Mouse (Mus musculus): ENCODE data around the gene Ccdc113.

The Ccdc113 gene

DNA sequence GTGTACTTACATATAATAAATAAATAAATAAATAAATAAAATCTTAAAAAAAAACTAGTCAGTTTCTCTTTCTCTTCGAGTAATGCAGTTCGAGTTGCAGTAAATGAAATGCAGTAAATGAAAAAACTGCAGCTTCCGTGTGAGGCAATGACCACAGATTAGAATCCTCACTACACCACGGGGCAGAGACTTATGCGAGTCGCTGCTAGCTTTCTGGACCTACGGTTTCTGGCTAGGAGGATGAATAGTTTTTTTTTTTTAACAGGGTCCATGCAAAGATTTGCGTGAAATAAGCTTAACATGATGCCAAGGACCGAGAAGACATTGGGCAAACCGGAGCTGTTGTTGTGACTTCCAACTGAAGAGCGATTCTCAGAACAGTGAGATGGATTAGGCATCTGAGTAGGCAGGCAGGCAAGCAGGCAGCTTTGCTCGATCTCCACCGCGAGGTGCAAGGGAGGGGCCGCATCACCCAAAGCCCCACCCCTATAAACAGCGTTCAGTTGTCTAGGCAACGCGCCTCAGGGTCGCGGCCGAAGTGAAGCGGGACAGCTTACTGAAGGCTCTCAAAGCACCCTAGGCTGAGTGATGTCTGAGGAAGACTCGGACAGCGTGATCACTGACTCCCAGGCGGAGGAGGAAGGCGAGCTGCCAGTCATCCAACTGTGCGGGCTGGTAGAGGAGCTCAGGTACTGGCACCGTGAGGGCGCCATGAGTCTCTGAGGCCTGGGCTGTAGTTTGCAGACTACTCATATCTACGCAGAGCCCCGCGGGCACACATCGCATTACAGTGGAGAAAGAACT lies at the start of gene Ccdc113:
Gene Ccdc113, plus strand, starts transcription at position 502 of the 804 bp plus-strand sequence.
- 4% methylated on average over 33 of the region's 33 CpGs for WGBS

DNA sequence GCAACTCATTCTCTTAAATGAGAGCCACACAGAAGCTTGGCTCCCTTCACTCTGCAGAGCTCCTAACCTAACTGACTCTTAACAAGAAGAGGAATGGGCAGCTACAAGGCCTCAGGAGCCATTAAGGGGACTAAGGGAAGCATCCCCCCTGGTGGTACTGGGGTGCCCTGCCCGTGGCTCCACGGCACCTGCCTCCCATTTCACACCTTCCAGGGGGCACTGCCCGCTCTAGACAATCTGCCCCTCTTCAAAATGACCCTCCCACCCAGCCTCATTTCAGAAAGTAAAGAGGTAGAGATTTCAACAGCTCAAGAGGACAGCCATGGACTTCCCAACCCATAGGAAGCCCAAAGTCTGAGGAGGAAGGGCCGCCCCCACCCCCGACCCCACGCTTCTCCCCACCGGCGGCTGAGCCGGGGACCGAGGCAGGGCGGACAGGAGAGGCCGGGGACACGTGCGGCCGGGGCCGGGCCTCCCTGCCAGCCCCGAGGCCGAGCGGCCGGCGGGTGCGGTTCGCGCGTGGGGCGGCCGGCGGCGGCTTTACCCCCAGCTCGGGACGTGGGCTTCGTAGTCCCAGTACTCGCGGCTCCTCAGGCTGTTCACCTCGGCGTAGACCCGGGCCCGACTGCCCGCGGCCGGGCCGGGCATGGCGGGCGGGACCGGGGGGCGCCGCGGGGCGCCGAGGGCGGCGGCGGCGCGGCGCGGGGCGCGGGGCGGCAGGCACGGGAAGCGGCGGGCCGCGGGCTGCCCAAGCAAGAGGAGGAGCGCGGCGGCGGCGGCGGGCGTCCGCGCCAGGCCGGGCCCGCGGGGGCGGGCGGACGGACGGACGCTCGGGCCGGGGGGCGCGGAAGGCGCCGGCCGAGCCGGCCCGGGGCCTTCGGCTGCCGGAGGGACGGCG lies 45.8 kb upstream of the Ccdc113 start:
- 2% methylated on average over 50 of the region's 95 CpGs for WGBS

DNA sequence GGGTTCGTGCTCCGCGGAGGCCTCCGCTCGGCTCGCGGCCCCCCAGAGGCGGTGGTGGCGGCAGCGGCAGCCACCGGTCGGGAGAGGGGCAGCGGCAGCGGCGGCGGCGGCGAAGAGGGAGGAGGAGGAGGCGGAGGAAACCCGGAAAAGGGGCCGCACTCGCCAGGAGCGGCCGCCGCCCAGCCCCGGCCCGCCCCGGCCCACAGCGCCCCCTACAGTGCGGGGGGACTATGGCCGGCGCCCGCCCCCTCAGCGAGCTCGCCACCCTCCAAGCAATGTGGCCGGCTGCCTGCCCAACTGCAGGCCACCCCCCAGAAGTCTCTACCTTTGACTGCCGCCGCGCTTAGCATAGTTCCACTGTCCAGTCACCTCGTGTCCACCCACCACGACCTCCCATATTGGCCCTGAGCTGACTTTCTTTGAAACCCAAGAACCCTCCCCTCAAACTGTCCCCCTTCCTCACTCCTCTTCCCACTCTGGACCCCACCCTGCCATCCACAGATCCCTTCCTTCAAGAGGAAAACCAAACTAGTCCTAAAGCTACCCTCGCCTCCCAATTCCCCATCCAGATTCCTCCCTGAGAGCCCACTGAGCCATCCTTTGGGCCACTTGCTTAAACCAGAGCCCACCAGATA lies 45.1 kb upstream of the Ccdc113 start:
- WGBS: 3% methylated on average over 23 of the region's 42 CpGs

DNA sequence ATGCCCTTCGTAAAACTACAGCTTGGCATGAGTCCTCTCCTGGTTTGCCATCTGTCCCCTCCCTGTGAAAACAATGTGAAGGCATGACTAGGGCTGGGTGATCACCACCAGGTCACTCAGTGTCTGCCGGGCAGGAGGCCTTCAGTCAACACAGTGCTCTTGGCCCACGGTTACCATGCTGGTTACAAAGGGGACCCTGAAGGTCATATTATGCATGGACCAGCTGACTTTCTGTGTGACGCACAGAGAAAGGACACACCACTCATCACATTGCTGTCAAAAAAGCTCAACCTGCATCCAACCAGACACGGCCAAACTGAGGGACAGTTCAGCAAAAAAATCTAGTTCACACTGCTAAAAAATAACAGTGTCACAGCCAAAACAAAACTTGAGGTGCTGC lies 43.9 kb upstream of the Ccdc113 start, which contains the start of gene Csnk2a2:
Gene Csnk2a2, minus strand, starts transcription at position 34 of the 400 bp plus-strand sequence.
- 90% methylated on average over 5 of the region's 5 CpGs for WGBS

DNA sequence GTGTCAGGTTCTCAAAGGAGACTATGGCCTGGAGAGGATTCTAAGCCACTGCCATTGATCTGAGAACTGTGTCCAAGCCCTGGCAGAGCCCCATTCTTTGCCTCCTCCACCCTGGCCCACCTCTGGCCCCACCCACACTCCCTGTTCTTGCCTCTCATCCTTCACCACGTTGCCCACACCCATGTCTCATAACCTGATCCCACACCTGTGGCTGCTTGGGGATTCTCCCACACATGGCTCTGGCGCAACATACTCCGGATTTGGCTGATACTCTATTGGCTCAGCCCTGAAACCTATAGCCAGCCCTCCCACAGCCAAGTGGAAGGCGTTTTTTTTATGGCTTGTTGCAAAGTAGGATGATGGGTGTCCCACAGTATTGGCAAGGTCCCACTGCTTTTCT lies 41.8 kb upstream of the Ccdc113 start:
- WGBS: 45% methylated on average over 4 of the region's 4 CpGs

DNA sequence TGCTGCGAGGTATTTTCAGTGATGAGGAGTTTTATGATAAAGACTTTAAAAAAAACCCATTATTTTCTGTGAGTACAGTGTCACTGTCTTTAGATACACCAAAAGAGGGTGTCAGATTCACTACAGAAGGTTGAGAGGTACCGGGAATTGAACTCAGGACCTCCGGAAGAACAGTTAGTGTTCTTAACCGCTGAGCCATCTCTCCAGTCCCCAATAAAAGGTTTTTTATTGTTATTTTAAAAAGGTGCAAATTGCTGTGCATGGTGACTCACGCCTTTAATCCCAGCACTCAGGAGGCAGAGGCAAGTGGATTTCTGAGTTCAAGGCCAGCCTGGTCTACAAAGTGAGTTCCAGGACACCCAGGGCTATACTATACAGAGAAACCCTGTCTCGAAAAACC lies 38.4 kb upstream of the Ccdc113 start:
- 91% methylated on average over 6 of the region's 6 CpGs for WGBS

DNA sequence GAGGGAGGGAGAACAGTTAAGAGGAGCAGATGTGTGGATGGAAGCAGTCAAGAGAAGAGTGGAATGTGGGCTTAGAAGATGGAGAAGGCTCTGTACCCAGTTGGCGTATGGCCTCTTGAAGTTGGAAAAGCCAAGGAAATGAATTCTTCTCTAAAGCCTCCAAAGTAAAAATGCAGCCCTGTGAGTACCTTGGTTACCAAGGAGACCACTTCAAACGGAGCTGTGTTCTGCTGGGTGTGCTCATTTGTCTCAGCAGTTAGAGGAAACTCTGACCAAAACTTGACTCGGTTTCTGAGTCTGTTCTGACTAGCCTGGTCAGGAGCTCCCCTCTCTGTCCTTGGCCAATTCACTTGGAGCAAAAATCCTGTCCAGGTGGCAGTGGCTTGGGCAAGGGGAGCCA lies 37.5 kb upstream of the Ccdc113 start:
- WGBS: 16% methylated on average over 3 of the region's 3 CpGs

DNA sequence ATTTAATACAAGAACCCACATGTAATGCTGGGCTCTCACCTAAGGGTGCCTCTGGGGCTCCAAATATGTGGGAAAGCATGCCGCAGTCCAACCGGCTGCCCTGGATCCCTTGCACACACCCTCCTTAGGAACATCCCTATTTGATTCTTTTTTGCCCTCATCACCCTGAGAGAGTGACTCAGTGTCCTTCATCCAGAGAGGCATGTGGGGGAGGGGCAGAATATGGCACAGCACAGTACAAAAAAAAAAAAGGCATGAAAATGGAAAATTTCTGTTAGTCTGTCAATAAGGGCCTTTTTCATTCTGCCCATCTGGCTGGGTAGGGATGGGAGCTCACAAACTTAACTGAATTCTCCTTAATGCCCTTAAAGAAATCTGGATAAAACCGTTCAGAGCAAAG lies 36.1 kb upstream of the Ccdc113 start:
- WGBS: 85% methylated on average over 3 of the region's 3 CpGs

DNA sequence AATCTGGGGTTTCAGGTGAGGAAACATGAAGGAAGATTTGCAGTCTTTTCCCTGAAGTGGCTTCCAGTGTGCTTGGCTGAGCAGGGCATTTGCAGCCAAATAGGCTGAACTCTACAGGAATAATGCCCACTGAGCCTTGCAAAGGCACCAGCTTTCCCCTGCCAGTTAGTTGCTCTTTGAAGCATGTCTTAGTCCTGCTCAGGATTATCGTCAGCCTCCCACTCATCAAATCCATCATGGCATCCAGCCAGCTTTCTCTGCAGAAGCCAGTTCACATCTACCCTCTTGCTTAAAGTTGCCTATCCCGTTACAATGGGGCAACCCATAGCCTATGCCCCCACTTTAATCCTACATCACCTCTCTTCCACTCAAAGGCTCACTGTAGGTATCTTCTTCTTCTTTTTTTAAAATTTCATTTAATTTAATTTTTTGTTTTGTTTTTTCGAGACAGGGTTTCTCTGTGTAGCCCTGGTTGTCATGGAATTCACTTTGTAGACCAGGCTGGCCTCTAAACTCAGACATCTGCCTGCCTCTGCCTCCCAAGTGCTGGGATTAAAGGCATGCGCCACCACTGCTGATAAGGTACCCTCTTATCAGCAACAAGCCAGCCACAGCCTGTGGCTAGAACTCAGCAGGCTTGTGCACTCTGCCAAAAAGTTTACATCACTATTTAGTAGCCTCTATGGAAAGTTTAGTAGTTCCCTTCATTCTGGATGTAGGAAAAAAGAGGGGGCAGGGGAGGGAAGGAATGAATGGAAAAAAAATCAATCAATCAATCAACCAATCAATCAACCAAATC lies 34.4 kb upstream of the Ccdc113 start:
- 62% methylated on average over 4 of the region's 4 CpGs for WGBS

DNA sequence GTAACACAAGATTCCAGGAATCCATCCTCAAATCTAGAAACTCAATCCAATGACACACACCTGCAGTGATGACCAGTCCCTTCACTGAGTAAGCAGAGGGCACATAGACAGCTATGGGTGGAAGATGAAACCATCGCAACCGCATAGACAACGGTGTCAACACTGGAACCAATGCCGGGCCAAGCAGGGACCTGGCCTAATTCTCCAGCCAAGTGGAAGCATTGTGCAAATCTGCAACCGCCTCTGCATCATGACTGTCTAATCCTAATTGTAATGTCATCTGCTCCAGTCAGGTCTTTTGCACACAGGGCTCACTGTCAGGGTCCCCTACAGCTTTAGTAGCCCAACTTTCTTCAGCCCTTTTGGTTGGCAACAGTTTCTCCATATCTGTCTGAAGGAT lies 33.4 kb upstream of the Ccdc113 start:
- WGBS: 92% methylated on average over 5 of the region's 5 CpGs

DNA sequence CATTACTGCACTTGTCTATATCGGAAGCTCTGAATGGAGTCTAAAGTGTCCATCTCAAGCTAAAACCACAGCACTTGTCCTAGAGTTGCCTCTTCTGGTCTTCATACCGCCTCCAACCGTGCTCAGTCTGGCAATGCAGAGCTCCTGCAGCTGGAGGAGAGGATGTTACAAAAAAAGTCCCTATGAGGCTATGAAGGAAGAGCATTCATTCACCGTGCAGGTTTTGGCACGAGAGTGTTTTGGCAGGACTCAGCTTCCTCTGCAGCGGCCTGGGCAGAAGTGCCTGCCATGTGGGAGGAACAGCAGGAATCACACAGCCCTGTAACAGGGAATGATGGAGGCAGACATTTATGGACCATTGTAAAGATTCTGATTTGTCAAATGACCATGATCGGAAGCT lies 31.5 kb upstream of the Ccdc113 start:
- WGBS: 30% methylated on average over 7 of the region's 7 CpGs

DNA sequence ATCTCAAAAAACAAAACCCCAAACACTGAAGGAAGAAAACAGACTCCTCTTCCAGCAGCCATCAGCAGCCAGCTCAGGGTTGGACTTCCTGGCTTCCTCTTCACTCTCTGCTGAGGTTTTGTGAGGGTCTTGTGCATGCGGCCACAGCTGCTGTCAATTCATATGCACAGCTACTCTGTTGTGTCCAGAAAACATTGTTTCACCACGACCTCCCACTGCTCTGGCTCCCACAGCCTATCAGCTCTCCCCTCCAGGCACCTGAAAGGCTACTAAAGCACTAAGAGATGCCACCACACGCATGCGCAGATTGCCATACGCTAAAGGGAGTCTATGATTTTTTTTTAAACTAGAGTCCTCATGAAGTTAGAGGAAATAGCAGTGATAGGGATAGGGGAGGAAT lies 29.1 kb upstream of the Ccdc113 start:
- WGBS: 44% methylated on average over 5 of the region's 5 CpGs

DNA sequence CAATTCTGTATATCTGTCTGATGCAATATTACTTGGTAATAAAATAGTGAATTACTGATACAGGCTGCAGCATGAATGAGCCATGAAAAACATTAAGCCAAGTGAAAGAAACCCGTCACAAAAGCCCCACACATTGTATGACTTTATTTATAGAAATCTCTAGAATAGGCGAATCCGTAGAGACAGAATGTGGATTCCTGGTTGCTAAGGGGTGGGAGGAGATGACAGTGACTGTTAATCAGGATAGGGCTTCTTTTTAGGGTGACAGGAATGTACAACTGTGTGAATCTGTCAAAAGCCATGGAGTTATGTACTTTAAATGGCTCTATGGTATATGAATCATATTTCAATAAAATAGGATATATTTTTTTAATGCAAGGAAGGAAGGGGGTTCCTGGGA lies 28.3 kb upstream of the Ccdc113 start:
- WGBS: 32% methylated on average over 3 of the region's 3 CpGs

DNA sequence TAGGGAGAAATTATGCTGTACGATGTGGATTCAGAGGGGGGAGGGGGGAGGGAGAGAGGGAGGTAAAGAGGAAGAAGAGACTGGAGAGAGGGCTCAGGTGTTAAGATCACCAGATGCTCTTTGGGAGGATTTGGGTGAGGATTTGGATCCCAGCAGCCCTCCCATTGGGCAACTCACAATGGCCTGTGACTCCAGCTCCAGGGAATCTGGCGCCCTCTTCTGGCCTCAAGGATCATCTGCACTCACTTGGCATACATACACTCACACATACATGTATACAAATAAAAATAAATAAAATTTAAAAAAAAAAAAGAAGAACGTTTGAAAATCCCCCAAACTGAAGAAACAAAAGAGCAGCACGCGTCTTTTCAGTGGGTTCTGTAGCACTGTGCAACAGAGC lies 27.6 kb upstream of the Ccdc113 start:
- 60% methylated on average over 5 of the region's 5 CpGs for WGBS

DNA sequence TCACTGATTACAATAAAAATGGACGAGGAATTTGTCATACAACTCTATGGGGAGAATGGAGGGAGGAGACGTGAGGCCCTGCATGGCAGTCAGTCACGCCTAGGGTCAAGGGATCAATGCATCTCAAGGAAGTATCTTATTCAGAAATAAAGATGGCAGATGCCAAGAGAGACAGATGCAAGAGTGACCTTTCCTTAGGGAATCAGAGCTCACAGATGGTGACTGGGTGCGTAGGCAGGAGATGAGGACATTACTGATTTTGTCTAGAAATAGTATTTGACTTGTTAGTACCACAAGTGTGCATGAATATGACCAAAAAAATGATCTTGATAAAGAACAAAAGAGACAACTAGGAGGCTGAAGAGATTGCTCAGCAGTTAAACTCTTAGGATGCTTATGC lies 21.6 kb upstream of the Ccdc113 start:
- WGBS: 61% methylated on average over 4 of the region's 4 CpGs

DNA sequence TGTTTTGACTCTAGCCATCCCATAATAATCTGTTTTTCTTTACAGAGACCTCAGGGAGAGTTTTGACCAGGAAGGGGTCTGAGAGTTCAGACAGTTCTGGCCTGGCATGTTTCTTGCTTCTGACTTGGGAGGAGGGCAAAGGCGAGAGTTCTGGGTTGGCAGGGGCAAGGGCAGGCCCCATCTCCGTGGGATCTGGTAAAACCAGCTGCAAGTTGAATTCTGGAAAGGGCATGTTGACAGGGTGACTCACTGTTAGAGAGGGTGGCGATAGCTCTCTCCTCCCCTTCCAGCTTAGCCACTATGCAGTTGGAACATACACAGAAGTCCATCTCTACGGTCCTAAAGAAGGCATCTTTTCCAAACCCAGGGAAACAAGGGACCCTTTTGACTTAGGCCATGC lies 20.7 kb upstream of the Ccdc113 start:
- WGBS: 66% methylated on average over 4 of the region's 4 CpGs

DNA sequence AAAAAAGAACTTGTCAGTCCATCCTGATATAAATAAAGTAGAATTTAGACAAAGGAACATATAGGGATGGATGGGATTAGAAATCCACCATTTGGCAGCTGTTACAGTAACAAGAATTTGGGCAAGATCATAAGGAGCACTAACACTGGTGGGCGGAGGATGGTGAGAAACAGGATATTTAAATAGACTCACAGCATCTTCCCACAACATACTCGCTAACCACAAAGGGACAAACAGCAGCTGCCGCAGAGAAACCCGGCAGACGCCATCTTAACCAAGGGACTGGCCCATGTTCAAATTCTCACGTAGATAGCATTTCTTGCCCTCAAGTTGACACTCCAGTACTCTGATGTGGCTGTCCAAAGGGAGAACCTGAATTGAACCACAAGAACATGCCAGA lies 17.0 kb upstream of the Ccdc113 start:
- WGBS: 48% methylated on average over 6 of the region's 6 CpGs

DNA sequence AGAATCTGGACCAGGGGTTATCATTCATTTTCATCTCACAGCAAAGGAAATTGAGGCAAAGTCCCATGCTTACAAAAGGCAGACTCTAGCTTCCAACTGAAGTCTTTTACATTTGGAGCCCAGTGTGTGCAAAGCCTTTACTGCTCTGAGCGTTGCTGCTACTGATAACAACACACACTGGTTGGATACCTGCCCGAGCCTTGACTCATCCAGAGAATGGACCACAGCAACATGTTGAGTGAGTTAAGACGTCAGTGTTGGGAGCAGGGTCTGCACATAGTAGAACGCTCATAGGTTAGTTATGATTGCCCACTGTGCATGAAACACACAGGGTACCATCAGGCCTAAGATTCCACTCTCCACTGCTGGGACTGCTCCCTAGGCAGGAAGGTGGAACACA lies 9.9 kb upstream of the Ccdc113 start:
- 85% methylated on average over 4 of the region's 4 CpGs for WGBS

DNA sequence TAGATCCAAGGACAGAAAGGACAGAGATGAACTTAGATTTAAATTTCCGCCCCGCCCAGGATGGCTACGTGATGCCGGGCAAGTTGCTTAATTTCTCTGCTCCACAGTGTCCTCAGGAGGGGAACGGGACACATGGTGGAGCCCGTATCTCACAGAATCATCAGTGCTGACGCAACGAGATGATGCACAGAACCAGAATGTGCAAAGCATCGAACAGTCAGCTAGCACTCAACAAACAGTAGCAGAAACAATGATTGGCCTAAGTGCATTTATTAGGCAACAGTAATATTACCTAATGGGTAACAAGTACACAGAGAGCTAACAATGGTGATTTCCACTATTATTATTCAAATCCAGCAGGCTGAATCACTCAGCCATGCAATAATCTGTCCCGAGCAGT lies 5.7 kb upstream of the Ccdc113 start:
- WGBS: 86% methylated on average over 10 of the region's 10 CpGs

DNA sequence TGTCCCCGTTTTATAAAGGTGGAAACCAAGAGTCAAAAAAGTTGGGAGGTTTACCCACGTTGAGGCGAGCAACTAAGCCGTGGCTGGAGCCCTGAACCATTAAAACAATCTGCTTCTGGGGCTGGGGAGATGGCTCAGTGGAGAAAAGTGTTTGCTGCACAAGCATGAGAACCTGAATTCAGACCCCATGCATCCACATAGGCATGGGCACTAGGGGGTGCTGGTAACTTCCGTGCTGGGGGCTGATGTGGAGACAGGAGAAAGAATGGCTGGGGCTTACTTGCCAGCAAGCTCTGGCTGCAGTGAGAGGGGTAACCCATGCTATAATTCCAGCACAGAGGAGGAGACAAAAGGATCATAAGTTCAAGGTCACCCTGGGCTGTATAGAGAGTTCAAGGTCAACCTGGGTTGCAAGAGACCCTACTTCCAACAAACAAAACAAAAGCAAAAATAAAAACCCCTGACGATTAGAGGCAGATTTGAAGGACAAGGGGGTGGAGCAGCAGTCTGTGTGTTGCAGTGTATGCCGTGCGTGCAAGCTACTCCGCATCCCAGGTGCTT lies 5.1 kb upstream of the Ccdc113 start:
- WGBS: 69% methylated on average over 9 of the region's 9 CpGs

DNA sequence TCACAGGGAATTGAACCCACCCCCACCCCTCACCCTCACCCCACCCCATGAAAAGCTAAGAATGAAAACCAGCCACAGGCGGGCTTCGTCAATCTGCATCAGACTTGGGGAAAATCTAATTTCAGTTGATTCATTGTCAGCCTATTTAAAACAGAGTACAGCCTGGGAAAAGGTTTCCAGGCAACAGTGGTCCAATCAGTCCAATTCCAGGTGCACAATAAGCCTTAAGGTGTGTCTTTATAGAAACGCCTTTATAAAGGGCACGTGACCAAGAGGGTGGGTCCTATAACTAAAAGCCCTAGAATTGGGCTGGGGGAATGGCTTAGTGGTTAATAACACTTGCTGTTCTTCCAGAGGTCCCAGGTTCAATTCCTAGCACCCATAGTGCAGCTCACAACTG lies 1.7 kb upstream of the Ccdc113 start:
- 55% methylated on average over 4 of the region's 4 CpGs for WGBS

Measured in cerebral cortex, adult 2 months (tissue).